Mouse (Mus musculus): ENCODE results near the gene Eif4ebp2. TPM values are rescaled to one million over a fixed set of nuclear protein-coding genes. Genes with fewer than 3 reads are reported as not detected.

The Eif4ebp2 gene
- polyA plus RNA-seq, 1 experiment from 2014 or later = 51.4 TPM

DNA sequence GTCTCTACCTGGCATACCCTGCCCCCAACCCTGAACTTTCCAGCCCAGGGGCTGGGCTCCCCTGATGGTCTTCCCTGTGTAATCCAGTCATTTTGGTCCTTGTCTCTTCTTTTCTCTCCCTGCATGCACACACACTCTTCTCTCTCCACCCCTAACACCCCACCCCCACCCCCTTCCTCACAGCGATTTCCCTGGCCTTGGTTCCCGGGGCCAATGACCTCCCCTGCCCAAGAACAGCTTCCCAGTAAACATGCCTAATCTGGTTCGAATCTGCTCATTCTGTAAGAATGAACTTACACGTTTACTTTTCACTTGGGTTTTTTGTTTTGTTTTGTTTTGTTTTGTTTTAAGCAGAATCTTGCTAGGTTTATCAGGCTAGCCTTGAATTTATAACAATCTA, 42.7 kb downstream of the Eif4ebp2 start:
- Histone ChIP-seq H3K4me2 (replicated peaks; ENCODE audit: low read depth, low read length) (no peak overlapping the region), H3K27ac (ENCODE audit: low read depth, low read length) (no peak overlapping the region), H3K4me1 (replicated peaks; ENCODE audit: control insufficient read depth, insufficient read depth, low read length) (no peaks in the 10 kb centered on the region; the same call in 1 of the 2 replicates), H3K36me3 (ENCODE audit: control insufficient read depth, insufficient read depth, low read length) (no peaks in the 10 kb centered on the region), H3K9me3 (ENCODE audit: control insufficient read depth, low read length) (no peaks in the 10 kb centered on the region), H3K9ac (ENCODE audit: low read depth, low read length) (no peak overlapping the region), H3K27me3 (ENCODE audit: control insufficient read depth, insufficient read depth, low read length) (no peaks in the 10 kb centered on the region), H3K4me3 (ENCODE audit: low read depth, low read length) (no peak overlapping the region)
- DNase-seq (ENCODE audit: low spot score) = no peak
- no peak for ATAC-seq (ENCODE audit: low FRiP score)
- 9% methylated on average over 4 of the region's 4 CpGs for WGBS

DNA sequence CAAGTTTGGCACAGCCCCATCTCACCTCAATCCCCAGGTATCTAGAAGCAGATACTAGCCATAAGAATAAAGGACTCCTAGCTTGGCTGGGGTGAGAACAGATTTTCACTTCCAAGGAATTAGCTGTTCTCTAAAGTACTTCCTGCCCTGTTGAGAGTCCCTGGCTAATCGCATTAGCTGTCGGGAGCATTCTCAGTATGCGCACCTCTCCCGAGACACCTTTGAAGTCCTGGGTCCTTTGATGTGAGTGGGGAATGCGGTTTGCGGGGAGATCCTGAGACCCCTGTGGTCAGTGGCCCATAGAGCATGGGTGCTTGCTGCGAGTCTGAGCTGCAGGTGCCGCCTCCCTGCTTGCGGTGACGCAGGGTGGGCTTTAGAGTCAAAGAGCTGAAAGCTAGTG, 46.5 kb downstream of the Eif4ebp2 start:
- no peaks in the 10 kb centered on the region for H3K36me3 ChIP-seq (ENCODE audit: control insufficient read depth, insufficient read depth, low read length)
- no peak overlapping the region for H3K27ac ChIP-seq (ENCODE audit: low read depth, low read length)
- 16% methylated on average over 10 of the region's 10 CpGs for WGBS

DNA sequence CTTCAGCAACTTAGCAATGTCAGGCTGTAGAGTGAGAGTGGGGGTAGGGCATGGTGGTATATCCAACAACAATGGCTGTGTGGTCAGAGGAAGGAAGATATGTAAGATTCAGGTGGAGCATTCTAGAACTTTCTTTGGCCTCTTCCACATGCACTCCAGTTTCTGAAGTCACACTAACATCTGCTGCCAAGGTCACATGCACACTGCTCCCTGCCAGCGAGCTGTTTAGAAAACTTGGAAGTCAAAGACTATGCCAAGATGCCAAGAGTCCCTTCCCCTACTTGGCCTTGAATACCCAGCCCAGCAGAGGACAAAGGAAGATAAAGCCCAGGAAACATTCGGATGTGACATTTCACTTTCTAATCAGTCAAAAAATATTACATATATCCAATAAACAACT, 49.5 kb downstream of the Eif4ebp2 start:
- no peaks in the 10 kb centered on the region for H3K9me3 ChIP-seq (ENCODE audit: control insufficient read depth, low read length)
- DNase-seq (ENCODE audit: low spot score) (no peak), ATAC-seq (ENCODE audit: low FRiP score) (no peak)
- no peak overlapping the region for H3K27ac ChIP-seq (ENCODE audit: low read depth, low read length)
- no peaks in the 10 kb centered on the region for H3K36me3 ChIP-seq (ENCODE audit: control insufficient read depth, insufficient read depth, low read length)
- H3K4me1 ChIP-seq (replicated peaks; ENCODE audit: control insufficient read depth, insufficient read depth, low read length) = no peaks in the 10 kb centered on the region
- 96% methylated on average over 2 of the region's 2 CpGs for whole genome bisulfite sequencing
- H3K4me3 ChIP-seq (ENCODE audit: low read depth, low read length) = no peak overlapping the region
- no peaks in the 10 kb centered on the region for H3K27me3 ChIP-seq (ENCODE audit: control insufficient read depth, insufficient read depth, low read length)
- H3K9ac ChIP-seq (ENCODE audit: low read depth, low read length) = no peak overlapping the region
- no peak overlapping the region for H3K4me2 ChIP-seq (replicated peaks; ENCODE audit: low read depth, low read length)

More for the DNA sequence above, 46.5 kb downstream of the Eif4ebp2 start:
- no peak overlapping the region for H3K9ac ChIP-seq (ENCODE audit: low read depth, low read length)
- no peak for ATAC-seq (ENCODE audit: low FRiP score)
- DNase-seq (ENCODE audit: low spot score) = no peak
- H3K4me3 ChIP-seq (ENCODE audit: low read depth, low read length) = no peak overlapping the region
- no peak overlapping the region for H3K4me2 ChIP-seq (replicated peaks; ENCODE audit: low read depth, low read length)
- no peaks in the 10 kb centered on the region for H3K4me1 ChIP-seq (replicated peaks; ENCODE audit: control insufficient read depth, insufficient read depth, low read length)
- no peaks in the 10 kb centered on the region for H3K9me3 ChIP-seq (ENCODE audit: control insufficient read depth, low read length)
- no peaks in the 10 kb centered on the region for H3K27me3 ChIP-seq (ENCODE audit: control insufficient read depth, insufficient read depth, low read length)

DNA sequence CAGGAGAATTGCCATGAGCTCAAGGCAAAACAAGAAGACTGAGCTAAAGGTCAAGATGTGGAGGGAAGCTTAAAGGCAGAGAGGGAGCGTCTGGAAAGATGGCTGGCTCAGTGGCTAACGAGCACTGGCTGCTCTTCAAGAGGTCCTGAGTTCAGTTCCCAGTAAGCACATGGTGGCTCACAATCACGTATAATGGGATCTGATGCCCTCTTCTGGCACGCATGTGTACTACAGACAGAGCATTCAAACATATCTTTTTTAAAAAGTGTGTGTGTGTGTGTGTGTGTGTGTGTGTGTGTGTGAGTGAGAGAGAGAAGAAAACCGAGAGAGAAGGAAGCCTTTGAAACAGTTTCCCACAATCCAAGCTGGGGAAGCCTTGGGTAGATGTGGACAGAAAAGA, 50.0 kb downstream of the Eif4ebp2 start:
- no peak for ATAC-seq (ENCODE audit: low FRiP score)
- no peaks in the 10 kb centered on the region for H3K27me3 ChIP-seq (ENCODE audit: control insufficient read depth, insufficient read depth, low read length)
- 76% methylated on average over 5 of the region's 5 CpGs for WGBS

DNA sequence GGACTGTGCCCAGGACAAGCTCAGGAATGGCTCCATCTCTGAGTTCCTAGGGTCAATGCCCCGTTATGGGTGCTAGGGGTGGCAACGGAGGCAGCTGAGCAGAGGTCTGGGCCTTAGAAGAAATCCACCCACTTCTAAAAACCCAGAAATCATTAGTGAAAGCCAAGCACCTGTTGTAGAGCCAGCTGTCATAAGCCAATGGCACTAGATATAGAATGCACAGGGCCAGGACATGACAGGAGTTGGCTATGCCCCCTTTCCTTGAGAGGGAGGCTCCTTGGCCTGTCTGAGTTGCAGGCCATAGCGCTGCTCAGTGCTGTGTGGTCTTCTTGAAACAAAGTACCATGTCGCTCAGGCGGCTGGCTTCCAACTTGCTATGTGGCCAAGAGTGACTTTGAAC, 52.1 kb downstream of the Eif4ebp2 start:
- Histone ChIP-seq H3K27ac (ENCODE audit: low read depth, low read length) (no peak overlapping the region), H3K4me3 (ENCODE audit: low read depth, low read length) (no peak overlapping the region), H3K36me3 (ENCODE audit: control insufficient read depth, insufficient read depth, low read length) (no peaks in the 10 kb centered on the region), H3K4me1 (replicated peaks; ENCODE audit: control insufficient read depth, insufficient read depth, low read length) (no peaks in the 10 kb centered on the region), H3K4me2 (replicated peaks; ENCODE audit: low read depth, low read length) (no peak overlapping the region), H3K9me3 (ENCODE audit: control insufficient read depth, low read length) (no peaks in the 10 kb centered on the region), H3K9ac (ENCODE audit: low read depth, low read length) (no peak overlapping the region), H3K27me3 (ENCODE audit: control insufficient read depth, insufficient read depth, low read length) (no peaks in the 10 kb centered on the region)
- WGBS = 87% methylated on average over 5 of the region's 5 CpGs
- DNase-seq (ENCODE audit: low spot score) (no peak), ATAC-seq (ENCODE audit: low FRiP score) (no peak)

More for the DNA sequence above, 50.0 kb downstream of the Eif4ebp2 start:
- Histone ChIP-seq H3K9me3 (ENCODE audit: control insufficient read depth, low read length) (no peaks in the 10 kb centered on the region), H3K27ac (ENCODE audit: low read depth, low read length) (no peak overlapping the region), H3K36me3 (ENCODE audit: control insufficient read depth, insufficient read depth, low read length) (no peaks in the 10 kb centered on the region), H3K9ac (ENCODE audit: low read depth, low read length) (no peak overlapping the region), H3K4me2 (replicated peaks; ENCODE audit: low read depth, low read length) (no peak overlapping the region), H3K4me3 (ENCODE audit: low read depth, low read length) (no peak overlapping the region), H3K4me1 (replicated peaks; ENCODE audit: control insufficient read depth, insufficient read depth, low read length) (no peaks in the 10 kb centered on the region)
- no peak for DNase-seq (ENCODE audit: low spot score)

DNA sequence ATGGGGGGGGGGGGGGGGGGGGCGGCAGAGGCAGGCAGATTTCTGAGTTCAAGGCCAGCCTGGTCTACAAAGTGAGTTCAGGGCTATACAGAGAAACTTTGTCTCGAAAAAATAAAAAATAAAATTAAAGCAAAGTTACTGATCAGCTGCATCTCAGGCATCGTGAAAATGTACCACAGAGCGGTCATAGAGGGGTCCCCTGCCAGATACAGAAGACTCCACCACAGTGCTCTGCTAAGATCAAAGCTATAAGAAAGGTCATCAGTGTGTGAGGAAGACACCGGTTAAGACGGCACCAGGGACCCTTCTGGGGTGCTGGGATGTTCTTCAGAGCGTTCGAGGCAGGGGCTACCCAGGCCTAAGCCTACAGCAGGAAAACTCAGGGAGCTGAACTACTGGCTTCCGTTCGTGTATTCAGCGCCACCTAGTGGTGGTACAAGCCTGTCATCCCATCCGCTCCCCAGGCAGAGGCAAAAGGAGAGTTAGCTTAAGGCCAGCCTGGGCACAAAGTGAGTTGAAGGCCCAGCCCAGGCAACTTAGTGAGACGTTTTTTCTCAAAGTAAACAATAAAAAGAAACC, 53.2 kb downstream of the Eif4ebp2 start:
- Histone ChIP-seq H3K9ac (ENCODE audit: low read depth, low read length) (no peak overlapping the region), H3K27ac (ENCODE audit: low read depth, low read length) (no peak overlapping the region), H3K9me3 (ENCODE audit: control insufficient read depth, low read length) (no peaks in the 10 kb centered on the region), H3K27me3 (ENCODE audit: control insufficient read depth, insufficient read depth, low read length) (no peaks in the 10 kb centered on the region), H3K36me3 (ENCODE audit: control insufficient read depth, insufficient read depth, low read length) (no peaks in the 10 kb centered on the region), H3K4me2 (replicated peaks; ENCODE audit: low read depth, low read length) (no peak overlapping the region), H3K4me3 (ENCODE audit: low read depth, low read length) (no peak overlapping the region), H3K4me1 (replicated peaks; ENCODE audit: control insufficient read depth, insufficient read depth, low read length) (no peaks in the 10 kb centered on the region; the same call in 1 of the 2 replicates)
- 22% methylated on average over 13 of the region's 13 CpGs for WGBS
- ATAC-seq (ENCODE audit: low FRiP score) (peak; percentile 74), DNase-seq (ENCODE audit: low spot score) (peak; percentile 93)

DNA sequence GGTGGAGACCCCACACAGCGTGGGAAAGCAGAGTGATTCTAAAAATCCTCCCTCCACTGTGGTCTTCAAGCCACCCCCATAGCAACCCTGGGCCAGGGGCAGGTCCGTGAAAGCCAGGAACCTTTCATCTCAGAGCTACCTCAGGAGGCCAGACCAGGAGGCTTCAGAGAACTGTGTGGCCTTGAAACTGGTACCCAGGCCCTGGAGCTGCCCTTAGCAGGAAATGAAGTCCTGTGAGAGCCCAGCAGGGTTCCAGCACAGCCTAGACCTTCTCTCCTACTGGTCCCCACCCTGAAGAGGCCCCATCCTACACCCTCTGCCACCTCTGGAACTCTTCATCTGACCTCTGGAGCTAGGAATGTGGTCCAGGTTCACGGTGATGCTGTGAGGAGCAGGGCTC, 54.3 kb downstream of the Eif4ebp2 start:
- H3K27ac ChIP-seq (ENCODE audit: low read depth, low read length) = no peak overlapping the region
- no peak for ATAC-seq (ENCODE audit: low FRiP score)
- H3K27me3 ChIP-seq (ENCODE audit: control insufficient read depth, insufficient read depth, low read length) = no peaks in the 10 kb centered on the region
- WGBS = 45% methylated on average over 3 of the region's 3 CpGs
- no peaks in the 10 kb centered on the region; the same call in 1 of the 2 replicates for H3K4me1 ChIP-seq (replicated peaks; ENCODE audit: control insufficient read depth, insufficient read depth, low read length)
- no peaks in the 10 kb centered on the region for H3K36me3 ChIP-seq (ENCODE audit: control insufficient read depth, insufficient read depth, low read length)
- no peak overlapping the region for H3K4me3 ChIP-seq (ENCODE audit: low read depth, low read length)
- no peak for DNase-seq (ENCODE audit: low spot score)
- H3K9ac ChIP-seq (ENCODE audit: low read depth, low read length) = no peak overlapping the region
- no peaks in the 10 kb centered on the region for H3K9me3 ChIP-seq (ENCODE audit: control insufficient read depth, low read length)
- H3K4me2 ChIP-seq (replicated peaks; ENCODE audit: low read depth, low read length) = no peak overlapping the region

DNA sequence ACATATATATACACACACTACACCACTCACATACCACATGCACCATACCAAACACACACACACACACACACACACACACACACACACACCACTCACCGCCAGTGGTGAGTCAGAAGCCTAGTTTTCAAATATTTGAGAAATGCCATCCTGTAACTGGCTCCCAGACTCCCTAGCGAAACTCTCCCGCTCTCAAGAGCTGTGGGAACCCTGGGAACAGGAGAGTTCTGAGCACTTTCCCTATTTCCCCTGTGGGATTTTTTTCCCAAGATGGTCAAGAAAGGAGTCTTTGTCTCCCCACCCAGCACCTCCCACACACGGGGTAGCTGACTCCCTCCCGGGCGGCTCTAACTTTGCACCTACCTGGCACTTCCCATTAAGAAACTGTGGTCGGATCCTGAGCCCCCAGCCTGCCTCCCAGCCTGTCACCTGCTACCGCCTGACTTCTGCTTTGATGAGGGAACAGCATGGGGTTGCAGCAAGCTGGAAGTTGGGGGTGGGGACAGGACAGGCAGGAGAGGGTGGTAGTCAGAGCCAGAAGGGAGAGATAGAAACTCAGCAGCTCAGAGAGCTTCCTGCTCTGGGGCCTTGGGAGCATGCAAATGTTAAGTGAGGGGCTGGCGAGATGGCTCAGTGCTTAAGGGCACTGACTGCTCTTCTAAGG, 57.9 kb downstream of the Eif4ebp2 start:
- H3K9ac ChIP-seq (ENCODE audit: low read depth, low read length) = no peak overlapping the region
- H3K27ac ChIP-seq (ENCODE audit: low read depth, low read length) = no peak overlapping the region
- ATAC-seq (ENCODE audit: low FRiP score) (no peak), DNase-seq (ENCODE audit: low spot score) (no peak)
- no peak overlapping the region; the same call in 1 of the 2 replicates for H3K4me2 ChIP-seq (replicated peaks; ENCODE audit: low read depth, low read length)
- no peaks in the 10 kb centered on the region for H3K36me3 ChIP-seq (ENCODE audit: control insufficient read depth, insufficient read depth, low read length)
- H3K9me3 ChIP-seq (ENCODE audit: control insufficient read depth, low read length) = no peaks in the 10 kb centered on the region
- 26% methylated on average over 9 of the region's 9 CpGs for WGBS
- H3K4me3 ChIP-seq (ENCODE audit: low read depth, low read length) = no peak overlapping the region
- no peaks in the 10 kb centered on the region for H3K27me3 ChIP-seq (ENCODE audit: control insufficient read depth, insufficient read depth, low read length)
- H3K4me1 ChIP-seq (replicated peaks; ENCODE audit: control insufficient read depth, insufficient read depth, low read length) = no peaks in the 10 kb centered on the region; the same call in 1 of the 2 replicates

DNA sequence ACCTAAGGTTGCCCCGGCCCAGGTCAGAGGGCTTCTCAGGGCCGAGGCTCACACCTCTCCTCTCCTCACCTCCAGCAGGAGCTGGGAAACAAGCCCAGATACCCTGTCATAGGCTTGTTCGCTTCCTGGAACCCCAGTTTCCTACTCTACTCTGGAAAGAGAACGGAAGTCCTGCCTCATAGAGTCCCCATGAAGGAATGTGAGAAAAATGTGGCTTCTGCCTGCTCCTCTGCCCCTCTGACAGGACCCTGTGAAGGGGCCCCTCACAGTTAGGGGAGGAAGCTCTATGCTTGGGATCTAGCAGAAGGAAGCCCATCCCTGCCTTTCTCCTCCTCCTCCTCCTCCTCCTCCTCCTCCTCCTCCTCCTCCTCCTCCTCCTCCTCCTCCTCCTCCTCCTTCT, 59.9 kb downstream of the Eif4ebp2 start:
- ATAC-seq (ENCODE audit: low FRiP score) (no peak), DNase-seq (ENCODE audit: low spot score) (no peak)
- H3K27me3 ChIP-seq (ENCODE audit: control insufficient read depth, insufficient read depth, low read length) = no peaks in the 10 kb centered on the region
- no peaks in the 10 kb centered on the region for H3K9me3 ChIP-seq (ENCODE audit: control insufficient read depth, low read length)
- no peak overlapping the region for H3K4me2 ChIP-seq (replicated peaks; ENCODE audit: low read depth, low read length)
- no peak overlapping the region for H3K27ac ChIP-seq (ENCODE audit: low read depth, low read length)
- 54% methylated on average over 4 of the region's 4 CpGs for WGBS
- peaks cover 3% of the 10 kb centered on the region for H3K4me1 ChIP-seq (replicated peaks; ENCODE audit: control insufficient read depth, insufficient read depth, low read length)
- no peak overlapping the region for H3K9ac ChIP-seq (ENCODE audit: low read depth, low read length)
- H3K4me3 ChIP-seq (ENCODE audit: low read depth, low read length) = no peak overlapping the region
- no peaks in the 10 kb centered on the region for H3K36me3 ChIP-seq (ENCODE audit: control insufficient read depth, insufficient read depth, low read length)
